Mouse (Mus musculus) limb, embryonic 13.5 days (tissue): ENCODE results near the gene Tbc1d2. TPM values are rescaled to one million over a fixed set of nuclear protein-coding genes. Genes with fewer than 3 reads are reported as not detected.

Experiments
- ATAC-seq: fragments of 200-750 bp; cut with Nextera tagmentation; 2 replicates; pipeline ENCODE4 v1.8.0; 2017; ENCODE audit warnings: low read depth, moderate number of reproducible peaks, moderate TSS enrichment; ENCODE audit not compliant: low FRiP score
- H3K27ac ChIP-seq: fragments of 300-500 bp; sonication (generic); 2 replicates; pipeline ENCODE4 v1.5.1; 2015; ENCODE audit warnings: inconsistent platforms, mild to moderate bottlenecking, moderate library complexity
- H3K27me3 ChIP-seq: fragments of 300-500 bp; sonication (generic); 2 replicates; pipeline ENCODE4 v1.6.1; 2015; ENCODE audit warnings: mild to moderate bottlenecking, inconsistent platforms
- H3K36me3 ChIP-seq: fragments of 300-500 bp; sonication (generic); 2 replicates; pipeline ENCODE4 v1.6.1; 2015; ENCODE audit warnings: inconsistent platforms, mild to moderate bottlenecking, moderate library complexity
- H3K4me1 ChIP-seq: fragments of 300-500 bp; sonication (generic); 2 replicates; pipeline ENCODE4 v1.6.1; 2015; ENCODE audit warnings: inconsistent platforms
- H3K4me2 ChIP-seq: fragments of 300-500 bp; sonication (generic); replicated peaks from 2 replicates; pipeline ENCODE4 v1.6.1; 2015; ENCODE audit warnings: inconsistent platforms, mild to moderate bottlenecking, moderate library complexity
- H3K4me3 ChIP-seq: fragments of 300-500 bp; sonication (generic); 2 replicates; pipeline ENCODE4 v1.5.1; 2015; ENCODE audit warnings: moderate library complexity, mild to moderate bottlenecking, inconsistent platforms
- H3K9ac ChIP-seq: fragments of 300-500 bp; sonication (generic); 2 replicates; pipeline ENCODE4 v1.6.1; 2015; ENCODE audit warnings: mild to moderate bottlenecking, inconsistent platforms
- H3K9me3 ChIP-seq: fragments of 300-500 bp; sonication (generic); 2 replicates; pipeline ENCODE4 v1.6.1; 2016; ENCODE audit warnings: inconsistent platforms
- WGBS: fragments of 180-500 bp; shearing (Covaris S2); methylation state at CpG from one replicate; pipeline ENCODE4 v1.1.7; 2015; 5-methylcytosine and 5-hydroxymethylcytosine counted together
- polyA plus RNA-seq: library from polyadenylated mRNA; unstranded; fragments of >200 nt; fragmentation: Nextera tagmentation; extraction: Ambion mirVana; gene quantifications from 2 replicates; pipeline ENCODE4 v1.2.1, GENCODE M21; 2015

Gene Tbc1d2
- polyA plus RNA-seq, 1 experiment from 2014 or later = 2.1 TPM

DNA sequence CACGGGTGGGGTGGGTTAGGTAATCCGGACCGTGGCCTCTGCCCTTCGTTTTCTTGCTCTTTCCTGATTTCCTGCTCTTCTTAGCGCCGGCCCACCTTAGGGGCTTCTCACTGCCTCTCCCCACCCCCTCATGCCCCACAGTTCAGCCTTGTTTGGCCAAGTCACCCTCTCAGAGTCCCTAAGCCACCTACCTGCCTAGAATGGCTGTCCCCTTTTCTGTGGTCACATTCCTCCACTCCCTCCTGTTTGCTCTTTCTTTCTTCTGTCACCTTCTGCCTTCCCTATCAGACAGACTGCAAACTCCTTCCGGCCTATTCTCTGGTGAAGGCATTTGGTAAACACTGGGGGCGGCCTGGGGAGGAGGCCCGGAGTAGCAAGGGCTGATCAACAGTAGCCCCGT lies 51.9 kb downstream of the Tbc1d2 start:
- Histone ChIP-seq H3K9ac (no peak overlapping the region), H3K27ac (no peak overlapping the region), H3K4me3 (no peak overlapping the region), H3K9me3 (no peaks in the 10 kb centered on the region), H3K4me1 (peaks cover 7% of the 10 kb centered on the region), H3K4me2 (no peak overlapping the region), H3K27me3 (peaks cover 64% of the 10 kb centered on the region), H3K36me3 (no peaks in the 10 kb centered on the region)
- 59% methylated on average over 10 of the region's 10 CpGs for WGBS
- no peak for ATAC-seq

DNA sequence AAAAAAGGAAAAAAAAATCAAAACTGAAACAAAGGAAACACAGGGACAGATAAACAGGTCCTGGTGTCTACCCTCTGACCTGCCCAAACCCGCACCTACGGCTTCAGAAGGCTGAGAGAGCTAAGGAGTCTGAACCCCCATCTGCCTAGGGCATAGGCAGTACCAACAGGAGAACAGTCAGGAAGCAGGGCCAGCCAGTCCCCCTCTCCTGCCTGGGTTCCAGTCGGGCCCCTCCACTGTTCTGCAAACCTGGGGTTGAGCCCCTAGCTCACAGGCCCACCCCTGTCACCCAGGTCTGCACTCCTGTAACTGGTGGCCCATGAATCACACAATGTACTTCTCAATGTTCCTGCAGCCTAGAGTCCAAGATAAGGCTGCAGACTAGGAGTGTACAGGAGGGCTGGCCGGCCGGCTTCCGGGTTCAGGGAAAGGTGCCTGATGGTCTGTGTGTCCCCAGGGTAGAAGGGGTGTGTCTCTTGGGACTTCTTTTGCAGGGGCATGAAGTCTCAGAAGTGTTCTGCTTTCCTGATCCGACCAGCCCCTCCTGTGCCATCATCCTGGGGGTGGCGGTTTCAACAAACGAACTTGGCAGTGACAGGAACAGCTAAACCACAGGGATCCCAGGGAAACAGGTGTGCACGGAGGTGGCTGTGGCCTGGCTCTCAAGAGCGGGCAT lies 52.6 kb downstream of the Tbc1d2 start:
- Histone ChIP-seq H3K9me3 (no peaks in the 10 kb centered on the region), H3K27ac (no peak overlapping the region), H3K4me3 (no peak overlapping the region), H3K4me1 (peaks cover 7% of the 10 kb centered on the region), H3K27me3 (peaks cover 57% of the 10 kb centered on the region), H3K36me3 (no peaks in the 10 kb centered on the region), H3K4me2 (no peak overlapping the region), H3K9ac (no peak overlapping the region)
- ATAC-seq = no peak
- WGBS = 67% methylated on average over 11 of the region's 11 CpGs

DNA sequence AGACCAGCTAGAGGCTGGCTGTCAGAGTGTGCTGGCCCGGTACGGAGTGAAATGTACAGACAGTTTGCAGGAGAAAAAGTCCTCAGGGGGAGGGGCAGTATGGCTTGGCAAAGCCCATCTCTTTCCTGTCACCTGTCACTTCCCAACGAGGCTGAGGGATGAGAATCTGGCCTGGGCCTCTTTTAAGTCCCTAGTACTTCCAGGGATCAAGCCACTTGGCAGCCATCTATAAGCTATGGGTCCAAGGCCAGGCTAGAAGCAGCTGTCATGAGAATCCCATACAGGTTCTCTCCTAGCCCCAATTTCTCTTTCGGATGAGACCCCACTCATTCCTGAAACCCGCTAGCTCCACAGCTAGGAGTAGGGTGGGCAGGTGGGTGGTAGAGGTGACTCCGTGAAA lies 53.6 kb downstream of the Tbc1d2 start:
- H3K27ac ChIP-seq = no peak overlapping the region
- H3K4me1 ChIP-seq = peaks cover 6% of the 10 kb centered on the region
- 72% methylated on average over 6 of the region's 6 CpGs for WGBS
- H3K4me2 ChIP-seq = no peak overlapping the region
- no peaks in the 10 kb centered on the region for H3K9me3 ChIP-seq
- no peak overlapping the region for H3K9ac ChIP-seq
- peaks cover 47% of the 10 kb centered on the region for H3K27me3 ChIP-seq
- H3K4me3 ChIP-seq = no peak overlapping the region
- ATAC-seq = no peak
- H3K36me3 ChIP-seq = no peaks in the 10 kb centered on the region

DNA sequence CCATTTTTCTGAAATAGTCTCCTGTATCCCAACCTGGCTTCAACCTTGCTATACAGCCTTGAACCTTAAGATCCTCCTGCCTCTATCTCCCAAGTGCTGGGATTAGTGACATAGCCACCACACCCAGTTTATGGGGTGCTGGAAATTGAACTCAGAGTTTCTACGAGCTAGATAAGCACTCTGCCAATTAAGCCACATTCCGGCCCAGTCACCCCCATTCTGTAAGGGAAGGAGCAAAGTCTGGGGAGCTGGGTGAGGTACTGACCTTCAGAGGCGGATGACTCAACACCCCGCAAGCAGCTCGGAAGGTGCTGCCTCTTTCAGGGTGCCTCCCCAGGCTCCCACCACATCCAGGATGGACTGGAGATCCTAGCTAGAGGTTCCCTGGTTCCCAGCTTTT lies 55.9 kb downstream of the Tbc1d2 start:
- Histone ChIP-seq H3K4me3 (no peak overlapping the region), H3K27me3 (peaks cover 26% of the 10 kb centered on the region), H3K4me1 (no peaks in the 10 kb centered on the region), H3K9me3 (no peaks in the 10 kb centered on the region), H3K4me2 (no peak overlapping the region), H3K36me3 (no peaks in the 10 kb centered on the region), H3K27ac (no peak overlapping the region), H3K9ac (no peak overlapping the region)
- ATAC-seq = no peak
- WGBS = 78% methylated on average over 5 of the region's 5 CpGs

DNA sequence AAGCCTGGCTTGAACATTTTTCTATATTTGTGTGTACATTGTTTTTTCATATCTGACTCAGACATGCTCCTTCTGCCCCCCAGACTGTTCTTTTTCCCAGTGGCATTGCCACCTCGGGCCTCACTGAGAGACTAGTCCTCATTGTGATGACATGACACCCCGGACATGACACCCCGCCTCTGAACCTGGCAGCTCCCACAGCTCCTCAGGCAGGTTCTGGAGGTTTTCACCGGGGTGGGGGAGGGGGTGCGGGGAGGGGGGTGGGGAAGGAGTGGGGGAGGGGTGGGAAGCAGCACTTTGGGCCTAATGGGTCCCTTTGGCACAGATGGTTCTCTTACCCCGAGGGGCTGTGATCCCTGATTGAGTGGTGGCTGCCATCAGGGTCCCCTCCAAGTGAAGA lies 56.5 kb downstream of the Tbc1d2 start:
- Histone ChIP-seq H3K9me3 (no peaks in the 10 kb centered on the region), H3K4me2 (no peak overlapping the region), H3K27ac (no peak overlapping the region), H3K36me3 (no peaks in the 10 kb centered on the region), H3K27me3 (peaks cover 22% of the 10 kb centered on the region), H3K4me1 (no peaks in the 10 kb centered on the region), H3K4me3 (no peak overlapping the region), H3K9ac (no peak overlapping the region)
- no peak for ATAC-seq
- 35% methylated on average over 6 of the region's 6 CpGs for WGBS

DNA sequence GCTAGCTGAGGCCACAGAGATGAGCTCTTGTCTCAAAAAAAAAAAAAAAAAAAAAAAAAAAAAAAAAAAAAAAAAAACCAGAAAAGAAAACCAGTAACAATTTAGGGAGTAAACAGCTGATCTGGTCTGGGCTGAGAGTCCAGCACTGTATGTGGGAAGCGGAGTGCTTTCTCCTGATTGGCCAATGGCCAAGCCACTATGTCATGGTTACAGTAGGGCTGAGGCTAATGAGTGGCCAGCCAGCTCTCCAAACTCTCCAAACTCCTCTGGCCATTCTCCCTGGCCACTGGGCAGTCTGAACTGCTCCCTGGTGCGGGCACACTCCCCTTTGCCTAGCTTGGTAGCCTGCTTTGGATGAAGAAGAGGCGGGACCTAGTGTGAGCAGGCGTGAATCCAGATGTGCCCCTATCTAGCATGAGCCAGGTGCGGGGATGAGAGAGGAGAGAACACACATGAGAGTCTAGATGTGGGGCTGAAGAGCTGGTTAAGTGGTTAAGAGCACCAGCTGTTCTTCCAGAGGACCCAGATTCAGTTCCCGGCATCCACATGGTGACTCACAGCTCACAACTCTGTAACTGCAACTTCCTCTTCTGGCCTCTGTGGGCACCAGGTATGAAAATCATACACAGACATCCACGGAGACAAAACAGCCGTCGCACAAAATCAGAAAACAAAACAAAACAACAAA lies 58.0 kb downstream of the Tbc1d2 start:
- Histone ChIP-seq H3K27me3 (peaks cover 8% of the 10 kb centered on the region; the same call in 1 of the 2 replicates), H3K36me3 (no peaks in the 10 kb centered on the region), H3K4me1 (no peaks in the 10 kb centered on the region), H3K4me2 (no peak overlapping the region), H3K9me3 (no peaks in the 10 kb centered on the region), H3K9ac (no peak overlapping the region), H3K27ac (no peak overlapping the region), H3K4me3 (no peak overlapping the region)
- WGBS = 88% methylated on average over 9 of the region's 9 CpGs
- no peak for ATAC-seq

DNA sequence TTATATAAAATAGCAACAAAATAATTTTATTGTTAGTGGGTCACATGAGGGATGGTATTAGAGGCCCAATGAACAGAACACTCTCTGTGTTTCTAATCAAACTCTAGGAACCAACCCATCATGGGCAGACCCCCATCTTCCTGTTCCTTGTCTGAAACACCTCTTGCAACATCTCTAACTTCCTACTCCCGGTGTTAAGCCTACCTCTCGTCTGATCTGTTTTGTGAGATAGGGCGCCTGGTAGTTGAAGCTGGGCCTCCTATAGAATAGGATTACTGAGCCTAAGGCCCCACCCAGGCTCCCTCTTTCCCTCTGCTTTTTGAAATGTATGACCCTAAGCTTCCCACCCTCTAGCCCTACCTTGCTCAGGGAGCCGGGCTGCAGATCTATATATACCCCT lies 59.2 kb downstream of the Tbc1d2 start:
- no peaks in the 10 kb centered on the region for H3K36me3 ChIP-seq
- H3K4me1 ChIP-seq = no peaks in the 10 kb centered on the region
- H3K27me3 ChIP-seq = no peaks in the 10 kb centered on the region
- no peak overlapping the region for H3K27ac ChIP-seq
- H3K9ac ChIP-seq = no peak overlapping the region
- no peak overlapping the region for H3K4me2 ChIP-seq
- WGBS = 69% methylated on average over 4 of the region's 4 CpGs
- no peak for ATAC-seq
- H3K9me3 ChIP-seq = no peaks in the 10 kb centered on the region
- H3K4me3 ChIP-seq = no peak overlapping the region

DNA sequence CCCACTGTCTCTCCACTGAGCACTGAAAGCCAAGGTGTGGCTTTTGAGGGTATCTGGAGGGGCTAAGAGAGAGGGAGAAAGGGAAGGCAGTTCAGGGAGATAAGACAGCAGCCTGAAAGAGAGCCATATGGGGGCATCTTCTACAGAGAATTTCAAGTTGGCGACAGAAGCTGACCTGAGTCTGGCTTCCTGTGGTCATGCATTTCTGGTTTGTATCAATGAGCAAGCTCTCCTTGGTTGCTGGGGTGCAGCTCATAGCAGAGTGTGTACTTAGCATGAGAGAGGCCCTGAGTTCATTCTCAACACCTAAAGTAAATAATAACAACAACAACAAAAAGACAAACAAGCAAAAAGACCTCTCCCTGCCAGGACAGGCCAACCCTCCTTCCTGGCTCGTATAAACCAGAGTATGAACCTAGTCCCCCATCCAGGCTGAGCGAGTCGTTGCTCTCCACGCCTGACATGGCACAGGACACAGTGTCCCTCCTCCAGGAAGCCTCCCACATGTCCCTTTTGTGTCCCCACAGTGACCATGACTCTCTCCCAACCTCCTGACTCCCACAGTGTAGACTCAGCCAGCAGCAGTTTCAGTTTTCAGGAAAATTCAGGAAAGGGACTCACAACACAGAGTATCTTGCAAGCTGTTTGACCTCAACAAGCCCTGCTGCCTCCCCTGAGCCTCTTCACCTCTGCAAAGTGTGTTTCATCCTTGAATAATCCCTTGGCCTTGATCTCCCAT lies 59.9 kb downstream of the Tbc1d2 start:
- H3K27ac ChIP-seq = no peak overlapping the region
- no peak overlapping the region for H3K9ac ChIP-seq
- no peak overlapping the region for H3K4me2 ChIP-seq
- H3K4me1 ChIP-seq = no peaks in the 10 kb centered on the region
- H3K4me3 ChIP-seq = no peak overlapping the region
- no peaks in the 10 kb centered on the region for H3K9me3 ChIP-seq
- 72% methylated on average over 5 of the region's 5 CpGs for WGBS
- H3K27me3 ChIP-seq = no peaks in the 10 kb centered on the region
- no peak for ATAC-seq
- no peaks in the 10 kb centered on the region for H3K36me3 ChIP-seq

DNA sequence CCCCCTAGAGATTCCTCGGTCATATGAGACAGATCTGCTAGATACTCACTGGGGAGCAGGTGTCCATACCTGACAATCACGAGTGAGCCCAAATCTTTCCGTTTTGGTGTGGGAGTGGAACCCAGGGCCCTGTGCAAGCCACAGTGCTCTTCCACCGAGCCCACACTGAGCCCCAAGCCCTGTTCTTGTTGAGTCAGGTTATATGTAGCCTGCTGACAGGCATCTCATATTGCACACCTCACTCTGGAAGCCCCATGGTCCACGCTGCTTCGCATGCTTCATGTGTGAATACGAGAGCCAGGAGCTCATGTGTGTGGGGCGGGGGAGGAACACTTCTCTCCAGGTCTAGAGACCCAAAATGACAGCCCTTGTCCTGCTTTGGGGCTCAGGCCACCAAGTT lies 60.9 kb downstream of the Tbc1d2 start:
- H3K4me3 ChIP-seq = no peak overlapping the region
- ATAC-seq = no peak

DNA sequence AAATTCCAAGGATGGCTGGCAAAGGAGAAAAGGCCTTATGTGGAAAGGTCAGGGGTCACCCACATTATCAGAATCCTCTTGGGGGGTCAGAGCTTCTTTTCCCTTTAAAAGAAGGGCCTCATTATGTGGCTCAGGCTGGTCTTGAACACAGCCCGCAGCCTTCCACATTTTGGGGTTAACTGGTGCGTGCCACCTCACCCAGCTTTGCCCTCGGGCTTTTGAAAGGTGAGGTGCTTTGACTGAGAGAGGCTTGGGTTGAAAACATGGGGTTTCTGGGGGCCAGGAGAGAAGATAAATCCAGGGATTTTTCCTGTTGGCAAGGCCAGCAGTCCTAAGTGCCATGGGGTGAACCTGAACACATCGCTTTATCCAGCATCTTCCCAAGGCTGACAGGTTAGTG lies 63.5 kb downstream of the Tbc1d2 start:
- H3K4me3 ChIP-seq = no peak overlapping the region
- H3K27me3 ChIP-seq = no peaks in the 10 kb centered on the region
- H3K4me1 ChIP-seq = no peaks in the 10 kb centered on the region
- H3K36me3 ChIP-seq = no peaks in the 10 kb centered on the region
- ATAC-seq = no peak
- WGBS = 93% methylated on average over 4 of the region's 4 CpGs
- H3K9me3 ChIP-seq = peaks cover 2% of the 10 kb centered on the region
- no peak overlapping the region for H3K27ac ChIP-seq
- no peak overlapping the region for H3K4me2 ChIP-seq
- H3K9ac ChIP-seq = no peak overlapping the region

More for the DNA sequence above, 60.9 kb downstream of the Tbc1d2 start:
- no peak overlapping the region for H3K4me2 ChIP-seq
- H3K27ac ChIP-seq = no peak overlapping the region
- no peaks in the 10 kb centered on the region for H3K27me3 ChIP-seq
- WGBS = 76% methylated on average over 8 of the region's 8 CpGs
- H3K9me3 ChIP-seq = no peaks in the 10 kb centered on the region
- H3K36me3 ChIP-seq = no peaks in the 10 kb centered on the region
- H3K4me1 ChIP-seq = no peaks in the 10 kb centered on the region
- no peak overlapping the region for H3K9ac ChIP-seq

DNA sequence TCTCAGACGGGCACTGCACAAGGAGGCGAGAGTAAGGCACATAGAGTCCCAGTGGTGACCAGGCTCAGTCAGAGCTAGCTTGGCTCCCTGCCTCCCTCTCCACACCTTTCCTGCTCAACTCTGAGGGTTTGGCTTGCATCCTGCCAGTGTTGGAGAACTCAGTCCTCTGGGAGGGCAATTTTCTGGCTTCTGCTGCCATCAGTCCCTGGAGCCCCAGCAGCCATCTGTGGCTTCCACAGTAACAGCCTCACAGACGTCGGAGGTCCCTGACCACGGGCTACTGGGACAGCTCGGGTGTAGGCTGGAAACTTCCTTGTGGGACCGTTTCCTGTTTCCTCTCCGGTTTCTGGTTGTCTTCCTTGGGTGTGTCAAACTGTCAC lies 64.2 kb downstream of the Tbc1d2 start:
- Histone ChIP-seq H3K36me3 (no peaks in the 10 kb centered on the region), H3K27me3 (no peaks in the 10 kb centered on the region), H3K4me2 (no peak overlapping the region), H3K27ac (no peak overlapping the region), H3K9ac (no peak overlapping the region), H3K4me3 (no peak overlapping the region), H3K9me3 (peaks cover 7% of the 10 kb centered on the region), H3K4me1 (no peaks in the 10 kb centered on the region)
- WGBS = 66% methylated on average over 8 of the region's 8 CpGs
- no peak for ATAC-seq

DNA sequence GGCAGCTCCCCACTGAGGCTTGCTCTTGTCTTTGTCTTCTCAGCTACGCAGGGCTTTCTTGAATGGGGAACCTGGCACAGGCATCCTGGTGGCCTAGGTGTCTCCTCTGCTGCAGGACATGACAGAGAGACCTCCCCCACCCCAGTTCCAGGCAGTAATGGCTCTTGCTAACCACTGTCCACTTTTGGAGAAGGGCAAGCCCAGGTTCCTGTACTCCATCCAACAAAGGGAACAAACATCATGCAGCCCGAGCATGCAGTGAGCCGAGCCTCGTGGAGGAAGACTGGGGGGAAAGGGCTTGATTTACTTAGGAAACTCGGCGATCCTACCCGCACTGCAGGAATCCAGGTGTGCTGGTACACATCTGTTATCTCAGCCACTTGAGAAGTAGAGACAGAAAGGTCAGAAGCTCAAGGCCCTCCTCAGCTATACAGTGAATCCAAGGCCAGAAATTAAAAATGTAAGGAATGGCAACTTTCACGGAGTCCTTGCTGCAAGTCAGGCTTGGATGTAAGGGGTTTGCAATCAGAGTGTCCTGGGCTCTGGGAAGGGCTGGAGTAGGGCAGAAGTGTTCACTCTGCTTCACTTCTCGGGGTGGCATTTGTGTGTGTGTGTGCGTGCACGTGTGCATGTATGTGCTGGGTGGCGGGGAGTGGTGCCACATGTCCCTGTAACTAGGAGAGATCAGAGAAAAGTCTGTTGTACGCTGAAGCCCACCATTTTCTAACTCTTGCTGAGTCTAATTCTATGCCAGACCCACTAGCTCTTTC lies 64.8 kb downstream of the Tbc1d2 start:
- Histone ChIP-seq H3K27me3 (no peaks in the 10 kb centered on the region), H3K27ac (no peak overlapping the region), H3K9ac (no peak overlapping the region), H3K9me3 (peaks cover 8% of the 10 kb centered on the region), H3K4me1 (no peaks in the 10 kb centered on the region), H3K4me2 (no peak overlapping the region), H3K36me3 (no peaks in the 10 kb centered on the region), H3K4me3 (no peak overlapping the region)
- no peak for ATAC-seq
- 83% methylated on average over 13 of the region's 13 CpGs for WGBS
